Mouse (Mus musculus): ENCODE data around the gene Gng8. TPM values are rescaled to one million over a fixed set of nuclear protein-coding genes. Genes with fewer than 3 reads are reported as not detected.

The Gng8 gene
- polyA plus RNA-seq, 1 experiment from 2014 or later, result 0.09 TPM

DNA sequence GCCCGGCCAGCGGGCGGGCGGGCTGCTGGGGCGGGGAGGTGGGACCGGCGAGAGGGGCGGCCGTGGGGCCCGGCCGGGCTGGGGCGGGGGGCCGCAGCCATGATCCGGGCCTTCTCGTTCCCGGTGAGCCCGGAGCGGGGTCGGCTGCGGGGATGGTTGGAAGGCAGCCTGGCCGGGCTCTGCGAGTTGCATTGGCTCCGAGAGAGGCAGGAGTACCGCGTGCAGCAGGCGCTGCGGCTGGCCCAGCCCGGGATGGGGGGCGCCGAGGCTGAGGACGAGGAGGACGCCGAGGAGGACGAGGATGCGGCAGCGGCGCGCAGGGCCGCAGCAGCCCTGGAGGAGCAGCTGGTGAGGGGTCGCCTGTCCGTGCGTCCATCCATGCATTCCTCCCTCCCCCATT, 16.3 kb upstream of the Gng8 start:
- in situ Hi-C loops (cut with MboI; ENCODE audit: low pct_unique_long_range_greater_than_20kb), result no loop called here
- TF ChIP-seq CTCF (IDR thresholded peaks at IDR 0.05), result no peak
- H3K27me3 ChIP-seq, result no peaks in the 10 kb centered on the region
- ChIA-PET POLR2A (no interaction called here), CTCF (interaction anchor here (0.7 to 2.2 kb wide), 6 partner anchors 9 to 41 kb away, joined by 3 to 17 read pairs (median 8); partner anchors contain the start of gene Gng8)
- DNase-seq (ENCODE audit: low read depth, low spot score) (no peak), ATAC-seq (peak; percentile 44)

DNA sequence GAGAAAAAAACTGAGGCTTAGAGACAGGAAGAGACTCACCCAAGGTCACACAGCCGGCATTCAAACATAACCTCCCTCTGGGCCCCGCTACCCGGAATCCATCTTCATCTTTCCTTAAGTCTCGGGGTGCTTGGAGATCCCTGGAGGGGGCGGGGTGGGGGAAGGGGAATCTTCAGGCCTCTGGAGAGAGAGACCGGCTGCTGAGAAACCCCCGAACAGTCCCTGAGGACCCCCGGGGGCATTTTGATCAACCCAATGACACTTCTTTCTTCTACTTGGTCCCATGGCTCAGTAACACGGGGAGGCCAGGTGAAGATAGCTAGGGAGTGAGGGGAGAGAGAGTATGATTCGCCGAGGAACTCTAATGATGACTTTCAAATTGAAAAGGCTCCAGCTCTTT, 15.6 kb upstream of the Gng8 start:
- ATAC-seq, result no peak
- no peaks in the 10 kb centered on the region for H3K27me3 ChIP-seq
- DNase-seq (ENCODE audit: low read depth, low spot score), result no peak
- POLR2A ChIA-PET, result no interaction called here
- in situ Hi-C loops (cut with MboI; ENCODE audit: low pct_unique_long_range_greater_than_20kb), result no loop called here
- CTCF ChIA-PET, result interaction anchor here (0.7 kb wide), 1 partner anchor 475 kb away, joined by 3 read pairs; no protein-coding TSS in a partner anchor
- TF ChIP-seq CTCF (IDR thresholded peaks at IDR 0.05), result no peak

DNA sequence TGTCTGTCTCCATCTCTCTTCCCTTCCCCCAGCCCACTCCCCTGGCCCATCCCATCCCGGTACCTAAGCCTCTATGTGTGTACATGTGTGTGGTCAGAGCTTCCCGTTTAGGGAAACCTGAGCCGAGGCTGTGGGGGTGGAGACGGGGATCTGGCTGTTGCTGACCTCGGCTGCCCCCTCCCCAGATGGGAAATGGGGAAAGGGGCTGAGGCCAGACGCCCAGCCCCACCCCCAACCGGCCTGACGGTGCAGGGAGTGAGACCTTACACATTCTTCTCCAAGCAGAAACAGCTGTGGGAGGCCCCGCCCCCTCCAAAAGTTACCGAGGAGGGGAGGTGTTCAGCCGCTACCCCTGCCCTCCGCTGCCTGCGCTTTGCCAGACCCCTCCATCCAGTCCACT, 15.0 kb upstream of the Gng8 start:
- in situ Hi-C loops (cut with MboI; ENCODE audit: low pct_unique_long_range_greater_than_20kb), result no loop called here
- ATAC-seq (no peak), DNase-seq (ENCODE audit: low read depth, low spot score) (no peak)
- no peaks in the 10 kb centered on the region for H3K27me3 ChIP-seq
- POLR2A ChIA-PET, result no interaction called here
- no peak for TF ChIP-seq CTCF (IDR thresholded peaks at IDR 0.05)
- CTCF ChIA-PET, result interaction anchor here (0.7 kb wide), 1 partner anchor 475 kb away, joined by 3 read pairs; no protein-coding TSS in a partner anchor

DNA sequence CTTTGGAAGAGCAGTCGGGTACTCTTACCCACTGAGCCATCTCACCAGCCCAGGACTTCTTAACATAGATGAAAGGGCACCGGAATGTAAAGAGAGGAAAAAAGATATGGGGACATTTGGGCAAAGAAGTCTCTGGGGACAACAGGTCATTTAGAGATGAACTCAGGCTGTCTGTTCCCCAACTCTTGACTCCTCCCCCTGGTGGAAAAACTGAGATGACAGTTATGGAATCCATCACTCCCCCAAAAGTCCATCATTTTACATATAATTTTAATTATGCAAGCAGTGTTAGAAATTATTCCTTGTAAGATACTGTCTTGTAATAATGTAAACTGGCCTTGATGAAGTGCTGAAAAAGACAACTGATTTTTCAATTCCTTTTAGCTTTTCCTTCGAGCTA, 13.9 kb upstream of the Gng8 start:
- DNase-seq (ENCODE audit: low read depth, low spot score) (no peak), ATAC-seq (no peak)
- TF ChIP-seq CTCF (IDR thresholded peaks at IDR 0.05), result no peak
- H3K27me3 ChIP-seq, result no peaks in the 10 kb centered on the region
- in situ Hi-C loops (cut with MboI; ENCODE audit: low pct_unique_long_range_greater_than_20kb), result no loop called here
- POLR2A ChIA-PET, result no interaction called here
- CTCF ChIA-PET, result no interaction called here

DNA sequence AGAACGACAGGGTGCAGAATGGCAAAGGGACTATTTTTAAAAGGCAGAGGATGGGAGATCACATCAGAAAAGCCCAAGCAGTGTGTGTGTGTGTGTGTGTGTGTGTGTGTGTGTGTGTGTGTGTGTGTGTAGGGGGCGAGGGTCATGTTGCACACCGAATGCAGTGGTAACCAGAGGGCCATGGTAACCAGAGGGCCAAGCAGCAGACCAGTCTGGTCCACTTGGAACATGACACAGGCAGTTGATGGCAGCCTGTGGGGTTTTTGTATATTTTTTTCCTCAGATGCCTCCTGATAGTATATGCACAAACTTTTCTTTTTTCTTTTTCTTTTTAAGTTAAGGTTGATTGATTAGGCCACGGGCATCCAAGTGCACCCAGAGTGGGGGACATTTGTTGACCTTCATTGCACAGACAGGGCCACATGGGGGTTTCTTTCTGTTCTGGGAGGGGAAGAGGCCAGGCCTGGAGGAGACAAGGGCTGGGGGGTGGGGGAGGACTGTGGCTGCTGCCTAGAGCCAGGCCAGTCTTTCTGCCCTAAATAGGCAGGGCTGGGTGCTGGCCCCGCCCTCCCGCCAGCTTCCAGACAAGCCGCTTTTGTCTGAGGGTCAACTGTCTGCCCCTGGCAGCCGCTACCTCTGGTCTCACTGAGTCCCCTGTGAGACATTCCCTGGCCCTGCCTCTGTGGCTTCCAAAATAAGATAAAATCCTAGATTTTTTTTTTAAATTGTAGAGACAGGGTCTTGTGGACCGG, 11.6 kb upstream of the Gng8 start:
- ChIA-PET POLR2A (no interaction called here), CTCF (no interaction called here)
- DNase-seq (ENCODE audit: low read depth, low spot score), result no peak
- ATAC-seq, result no peak
- in situ Hi-C loops (cut with MboI; ENCODE audit: low pct_unique_long_range_greater_than_20kb), result no loop called here
- H3K27me3 ChIP-seq, result no peaks in the 10 kb centered on the region
- no peak for TF ChIP-seq CTCF (IDR thresholded peaks at IDR 0.05)

DNA sequence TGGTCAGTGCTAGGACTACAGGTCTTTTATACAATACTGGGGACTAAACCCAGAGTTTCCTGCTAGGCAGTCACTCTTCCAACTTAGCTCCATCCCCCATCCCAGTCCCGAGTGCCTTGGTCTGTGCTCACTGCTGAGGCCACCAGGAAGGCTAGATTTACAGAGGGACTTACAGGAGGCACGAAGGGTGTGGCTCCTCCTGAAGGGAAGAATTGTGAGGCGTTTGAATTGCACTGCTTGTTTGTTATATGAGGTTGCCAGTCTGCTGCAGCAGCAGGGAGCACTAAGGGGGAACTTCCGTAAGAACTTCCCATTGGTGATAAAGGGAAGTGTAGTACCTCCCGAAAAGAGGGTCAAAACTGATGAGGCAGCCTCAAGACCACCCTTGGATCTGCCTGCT, 11.0 kb upstream of the Gng8 start:
- ATAC-seq (no peak), DNase-seq (ENCODE audit: low read depth, low spot score) (no peak)
- in situ Hi-C loops (cut with MboI; ENCODE audit: low pct_unique_long_range_greater_than_20kb), result no loop called here
- ChIA-PET POLR2A (no interaction called here), CTCF (interaction anchor here (1.7 kb wide), 1 partner anchor 11 kb away, joined by 5 read pairs; the partner anchor contains the start of gene Gng8)
- TF ChIP-seq CTCF (IDR thresholded peaks at IDR 0.05), result no peak
- no peaks in the 10 kb centered on the region for H3K27me3 ChIP-seq

DNA sequence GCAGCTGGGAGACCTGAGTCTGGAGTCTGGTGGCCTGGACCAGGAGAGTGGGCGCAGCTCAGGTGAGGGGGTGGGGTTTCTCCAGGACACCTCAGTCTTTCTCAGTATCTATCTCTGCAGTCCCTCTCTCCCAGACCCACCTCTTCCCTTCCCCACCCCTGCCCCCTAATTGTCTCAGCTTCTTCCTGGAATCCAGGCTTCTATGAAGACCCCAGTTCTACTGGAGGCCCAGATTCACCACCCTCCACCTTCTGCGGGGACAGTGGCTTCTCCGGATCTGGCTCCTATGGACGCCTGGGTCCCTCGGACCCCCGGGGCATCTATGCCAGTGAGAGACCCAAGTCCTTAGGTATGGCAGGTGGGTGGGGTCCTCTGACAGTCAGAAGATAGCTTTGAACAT, 8.4 kb upstream of the Gng8 start:
- no peak for ATAC-seq
- no peak for DNase-seq (ENCODE audit: low read depth, low spot score)
- CTCF ChIA-PET, result interaction anchor here (1.0 to 1.4 kb wide), 3 partner anchors 9 to 17 kb away, joined by 3 to 5 read pairs (median 4); partner anchors contain the start of gene Gng8
- POLR2A ChIA-PET, result no interaction called here
- TF ChIP-seq CTCF (IDR thresholded peaks at IDR 0.05), result no peak
- in situ Hi-C loops (cut with MboI; ENCODE audit: low pct_unique_long_range_greater_than_20kb), result no loop called here
- no peaks in the 10 kb centered on the region for H3K27me3 ChIP-seq

DNA sequence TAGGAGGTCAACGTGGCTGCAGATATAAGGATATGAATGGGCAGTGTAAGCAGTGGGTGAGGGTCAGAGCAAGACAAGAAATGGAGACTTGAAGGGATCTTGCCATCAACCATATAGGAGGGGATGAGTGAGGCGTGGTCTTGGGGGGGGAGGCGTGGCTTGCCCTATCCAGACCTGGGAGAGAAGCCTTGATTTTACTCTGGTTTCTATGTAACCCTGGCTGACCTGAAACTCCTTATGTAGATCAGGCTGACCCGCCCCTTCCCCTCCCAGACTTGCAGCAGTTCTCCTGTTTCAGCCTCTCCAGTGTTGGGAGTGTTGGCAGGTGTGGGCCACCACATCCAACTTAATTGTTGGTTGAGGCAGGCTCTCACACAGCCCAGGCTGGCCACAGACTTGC, 7.3 kb upstream of the Gng8 start:
- no peak for TF ChIP-seq CTCF (IDR thresholded peaks at IDR 0.05)
- ChIA-PET CTCF (interaction anchor here (0.7 kb wide), 1 partner anchor 10 kb away, joined by 3 read pairs; the partner anchor contains the start of gene Dact3), POLR2A (no interaction called here)
- DNase-seq (ENCODE audit: low read depth, low spot score), result no peak
- in situ Hi-C loops (cut with MboI; ENCODE audit: low pct_unique_long_range_greater_than_20kb), result no loop called here
- no peak for ATAC-seq
- no peaks in the 10 kb centered on the region for H3K27me3 ChIP-seq

DNA sequence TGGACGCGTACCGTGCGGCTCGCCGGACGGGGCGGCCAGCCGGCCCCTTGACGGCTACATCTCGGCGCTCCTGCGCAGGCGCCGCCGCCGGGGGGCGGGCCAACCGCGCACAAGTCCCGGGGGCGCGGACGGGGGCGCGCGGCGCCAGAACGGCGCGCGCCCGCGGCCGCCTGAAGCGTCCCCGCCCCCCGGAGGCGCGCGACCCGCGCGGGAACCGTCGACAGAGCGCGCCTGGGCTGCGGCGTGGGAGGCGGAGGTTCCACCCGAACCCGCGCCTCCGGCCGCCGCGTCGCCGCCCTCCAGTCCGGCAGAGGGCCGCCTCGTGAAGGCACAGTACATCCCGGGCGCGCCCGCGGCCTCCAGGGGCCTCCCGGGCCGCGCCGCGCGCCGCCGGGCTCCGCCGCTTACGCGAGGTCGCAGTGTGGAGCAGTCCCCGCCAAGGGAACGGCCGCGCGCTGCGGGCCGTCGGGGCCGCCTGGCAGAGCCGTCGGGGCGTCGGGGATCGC, 6.3 kb upstream of the Gng8 start:
- ChIA-PET POLR2A (no interaction called here), CTCF (no interaction called here)
- in situ Hi-C loops (cut with MboI; ENCODE audit: low pct_unique_long_range_greater_than_20kb), result no loop called here
- H3K27me3 ChIP-seq, result no peaks in the 10 kb centered on the region
- no peak for TF ChIP-seq CTCF (IDR thresholded peaks at IDR 0.05)
- DNase-seq (ENCODE audit: low read depth, low spot score) (no peak), ATAC-seq (no peak)

DNA sequence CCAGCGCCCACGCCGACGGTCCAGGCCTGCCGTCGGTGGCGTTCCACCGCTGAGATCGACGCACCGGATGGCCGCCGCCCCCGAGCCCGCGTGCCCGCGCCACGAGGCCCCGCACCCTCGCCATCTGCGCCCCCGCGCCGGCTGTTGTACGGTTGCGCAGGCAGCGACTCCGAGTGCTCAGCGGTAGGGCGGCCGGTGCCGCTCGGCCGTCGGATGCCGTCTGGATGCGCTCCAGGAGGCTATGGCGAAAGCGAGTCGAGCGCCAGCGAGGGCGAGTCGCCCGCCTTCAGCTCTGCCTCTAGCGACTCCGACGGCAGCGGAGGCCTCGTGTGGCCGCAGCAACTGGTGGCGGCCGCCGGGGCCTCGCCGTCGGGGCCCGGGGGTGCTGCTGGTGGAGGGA, 5.7 kb upstream of the Gng8 start:
- CTCF ChIA-PET, result no interaction called here
- TF ChIP-seq CTCF (IDR thresholded peaks at IDR 0.05), result no peak
- in situ Hi-C loops (cut with MboI; ENCODE audit: low pct_unique_long_range_greater_than_20kb), result no loop called here
- ATAC-seq, result no peak
- POLR2A ChIA-PET, result no interaction called here
- no peak for DNase-seq (ENCODE audit: low read depth, low spot score)
- H3K27me3 ChIP-seq, result no peaks in the 10 kb centered on the region

DNA sequence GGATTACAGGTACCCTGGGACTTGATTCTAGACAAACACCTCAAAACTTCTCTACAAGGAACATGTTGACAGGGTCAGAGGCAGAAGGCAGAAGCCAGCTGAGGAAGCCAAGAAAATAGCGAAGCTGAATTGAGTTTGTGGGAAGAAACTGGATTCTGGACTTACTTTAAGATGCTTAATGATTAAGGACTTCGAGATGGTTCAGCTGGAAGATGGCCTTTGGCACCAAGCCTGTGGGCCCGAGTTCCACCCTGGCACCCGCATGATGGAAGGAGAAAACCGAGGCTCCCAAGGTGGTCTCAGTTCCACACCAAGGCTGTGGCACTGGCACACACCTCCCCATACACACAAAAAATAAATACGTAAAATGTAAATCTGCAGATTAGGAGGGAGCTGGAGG, 1.1 kb upstream of the Gng8 start:
- TF ChIP-seq CTCF (IDR thresholded peaks at IDR 0.05), result no peak
- ATAC-seq, result no peak
- in situ Hi-C loops (cut with MboI; ENCODE audit: low pct_unique_long_range_greater_than_20kb), result no loop called here
- peaks cover 8% of the 10 kb centered on the region for H3K27me3 ChIP-seq
- ChIA-PET POLR2A (no interaction called here), CTCF (interaction anchor here (0.7 to 1.7 kb wide), 4 partner anchors 16 to 36 kb away, joined by 3 to 5 read pairs (median 4); no protein-coding TSS in a partner anchor)
- DNase-seq (ENCODE audit: low read depth, low spot score), result no peak

All from Patski (cell line).